Mouse (Mus musculus) liver, embryonic 14.5 days (tissue): ENCODE measurements around the gene Krt20.

Experiments used
- CTCF ChIP-seq: IDR thresholded peaks from 2 replicates; pipeline ENCODE4 v1.5.1; 2016; ENCODE audit warnings: antibody characterized with exemption, low read depth, control low read depth
- EP300 ChIP-seq: IDR thresholded peaks from 2 replicates; pipeline ENCODE4 v1.6.1; 2016; ENCODE audit warnings: antibody characterized with exemption, low read depth

GRCm38 (mm10) chr11:99379568-99379967 is 58.4 kb downstream of the Krt20 start:
- TF ChIP-seq CTCF = peak; percentile 86
- TF ChIP-seq EP300 = no peak
